Mouse (Mus musculus) G1E (cell line): ENCODE data around the gene Pcdh19.

Source experiments
- CTCF ChIP-seq: IDR thresholded peaks from 2 replicates; pipeline ENCODE4 v1.5.1; 2012; ENCODE audit warnings: low read depth, low read length, inconsistent platforms, mixed read lengths
- GATA1 ChIP-seq: IDR thresholded peaks from 2 replicates; pipeline ENCODE4 v1.6.1; 2012; ENCODE audit warnings: borderline replicate concordance, low read length, inconsistent platforms, mixed read lengths
- TAL1 ChIP-seq: conservative IDR thresholded peaks from 2 replicates; pipeline ENCODE4 v1.6.1; 2012; ENCODE audit warnings: low read depth, low read length, inconsistent platforms, mixed read lengths

DNA sequence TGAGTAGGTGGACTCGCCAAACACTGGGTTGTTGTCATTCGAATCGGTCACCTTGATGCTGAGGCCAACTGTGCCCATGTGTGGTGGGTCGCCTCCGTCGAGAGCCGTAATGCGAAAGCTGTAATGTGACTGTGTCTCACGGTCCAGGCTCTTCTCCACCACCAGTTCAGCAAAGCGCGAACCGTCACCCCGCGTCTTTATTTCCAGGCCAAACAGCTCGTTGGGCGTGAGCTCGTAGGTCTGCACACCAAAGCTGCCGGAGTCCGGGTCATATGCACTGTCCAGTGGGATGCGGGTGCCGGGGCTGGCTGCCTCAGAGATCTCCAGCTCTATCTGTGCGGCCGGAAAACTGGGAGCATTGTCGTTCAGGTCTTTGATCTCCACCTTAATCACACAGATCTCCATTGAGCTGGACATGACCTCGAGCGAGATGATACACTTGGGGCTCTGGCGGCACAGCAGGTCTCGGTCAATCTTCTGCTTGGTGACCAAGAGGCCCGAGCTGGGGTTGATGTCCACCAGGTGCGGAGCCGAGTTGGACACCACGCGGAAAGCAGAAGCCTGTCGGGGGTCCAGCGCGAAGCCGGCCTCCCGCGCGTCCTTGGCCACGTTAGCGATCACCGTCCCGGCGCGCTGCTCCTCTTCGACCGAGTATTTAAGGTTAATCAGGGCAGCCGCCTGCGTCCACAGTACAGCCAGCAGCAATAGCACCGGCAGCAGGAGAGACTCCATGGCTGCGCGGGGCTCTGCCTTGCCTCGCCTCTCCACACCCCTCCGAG is 2.1 kb downstream of the Pcdh19 start:
- TF ChIP-seq CTCF (no peak), TAL1 (no peak), GATA1 (no peak)
